Mouse (Mus musculus): ENCODE data around the gene Top2a.

DNA sequence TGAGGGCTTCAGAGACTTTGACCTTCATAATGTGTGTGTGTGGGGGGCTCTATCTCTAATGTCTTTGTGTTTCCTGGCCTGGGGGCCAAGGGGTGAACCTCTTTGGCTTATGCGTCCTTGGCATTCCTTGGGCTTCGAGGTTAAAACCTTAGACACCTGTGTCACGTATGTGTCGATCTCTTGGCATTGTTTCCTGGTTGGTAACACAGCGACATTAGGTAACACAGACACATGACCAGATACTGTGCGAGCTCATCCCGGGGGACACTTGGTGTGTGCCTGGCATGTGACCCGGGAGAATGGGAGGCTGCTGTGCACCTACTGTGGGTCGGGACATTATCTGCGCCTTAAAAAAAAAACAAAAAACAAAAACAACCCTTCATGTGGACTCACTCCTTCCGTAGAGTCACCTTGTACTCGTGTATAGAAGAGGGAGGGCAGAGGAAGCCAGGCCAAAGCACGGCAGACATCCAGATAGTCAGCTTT is 70.1 kb downstream of the Top2a start:
- no peak for TF ChIP-seq CTCF (IDR thresholded peaks at IDR 0.05; ENCODE audit: control insufficient read depth, insufficient read depth, low read length)
- TF ChIP-seq POLR2A (IDR thresholded peaks at IDR 0.05; ENCODE audit: borderline replicate concordance, control insufficient read depth, low read depth, low read length), result no peak

All from bone marrow, adult 2 months (tissue).